In the genomic region with DNA sequence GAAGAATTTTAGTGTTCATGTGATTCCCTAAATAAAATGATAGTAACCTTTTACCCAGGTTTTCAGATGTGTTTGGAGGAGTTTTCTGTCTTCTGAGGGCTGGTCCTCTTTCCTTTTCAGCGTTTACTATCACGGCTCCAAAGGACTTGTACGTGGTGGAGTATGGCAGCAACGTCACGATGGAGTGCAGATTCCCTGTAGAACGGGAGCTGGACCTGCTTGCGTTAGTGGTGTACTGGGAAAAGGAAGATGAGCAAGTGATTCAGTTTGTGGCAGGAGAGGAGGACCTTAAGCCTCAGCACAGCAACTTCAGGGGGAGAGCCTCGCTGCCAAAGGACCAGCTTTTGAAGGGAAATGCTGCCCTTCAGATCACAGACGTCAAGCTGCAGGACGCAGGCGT, we compare ENCODE assay signal across 13 mouse cellular contexts. TPM values are rescaled to one million over a fixed set of nuclear protein-coding genes. Genes with fewer than 3 reads are reported as not detected.
DNase-seq lines count a peak whose midpoint lies in the region; ATAC-seq and TF ChIP-seq lines count a peak whose summit lies in the region.
"Had no signal": no experiment of that assay in that cellular context is flagged by ENCODE, and none has a peak within 500 bp of the region (broad histone marks: within the 10 kb centered on the region; RNA-seq: fewer than 3 reads in every experiment).

No protein-coding gene starts in this region.

- no peak for TF ChIP-seq CTCF in intestine, postnatal 0 days (IDR thresholded peaks at IDR 0.05; ENCODE audit: low read depth)
- TF ChIP-seq CTCF in cortical plate, adult 2 months (IDR thresholded peaks at IDR 0.05; ENCODE audit: extremely low read depth, insufficient read depth, low read length), result no peak
- TF ChIP-seq CTCF in forebrain, postnatal 0 days (IDR thresholded peaks at IDR 0.05; ENCODE audit: low read depth), result no peak

- H3K27me3 ChIP-seq in intestine, embryonic 14.5 days (replicated peaks; ENCODE audit: control insufficient read depth, insufficient read depth, low read length), result no peaks in the 10 kb centered on the region
- no peaks in the 10 kb centered on the region for H3K27me3 ChIP-seq in intestine, postnatal 0 days (replicated peaks; ENCODE audit: control insufficient read depth, insufficient read depth, low read length)
- no peaks in the 10 kb centered on the region for H3K27me3 ChIP-seq in forebrain, postnatal 0 days (ENCODE audit: insufficient read depth, low read length)
- no peaks in the 10 kb centered on the region for H3K27me3 ChIP-seq in midbrain, embryonic 14.5 days (ENCODE audit: control insufficient read depth, insufficient read depth, low read length)

- H3K27ac ChIP-seq in intestine, embryonic 14.5 days (ENCODE audit: low read depth), result no peak overlapping the region
- H3K27ac ChIP-seq in intestine, postnatal 0 days (ENCODE audit: low read depth, low read length), result no peak overlapping the region
- no peak overlapping the region for H3K27ac ChIP-seq in cortical plate, adult 2 months (ENCODE audit: insufficient read depth, low read length)
- H3K27ac ChIP-seq in forebrain, postnatal 0 days (ENCODE audit: low read depth, low read length), result no peak overlapping the region
- no peak overlapping the region for H3K27ac ChIP-seq in midbrain, embryonic 14.5 days (replicated peaks; ENCODE audit: low read depth, low read length)

- WGBS in intestine, embryonic 14.5 days, result 33% methylated on average over 11 of the region's 11 CpGs
- WGBS in intestine, postnatal 0 days, result 60% methylated on average over 11 of the region's 11 CpGs
- WGBS in forebrain, postnatal 0 days, result 37% methylated on average over 11 of the region's 11 CpGs
- 43% methylated on average over 11 of the region's 11 CpGs for WGBS in midbrain, embryonic 14.5 days

- TF ChIP-seq POLR2A in cortical plate, adult 2 months (IDR thresholded peaks at IDR 0.05; ENCODE audit: extremely low read depth, insufficient read depth, low read length), result no peak

- H3K9me3 ChIP-seq in intestine, embryonic 14.5 days (ENCODE audit: control insufficient read depth, low read length), result no peaks in the 10 kb centered on the region
- H3K9me3 ChIP-seq in intestine, postnatal 0 days (ENCODE audit: control insufficient read depth), result no peaks in the 10 kb centered on the region
- no peaks in the 10 kb centered on the region for H3K9me3 ChIP-seq in forebrain, postnatal 0 days (ENCODE audit: low read length)
- no peaks in the 10 kb centered on the region for H3K9me3 ChIP-seq in midbrain, embryonic 14.5 days (ENCODE audit: control insufficient read depth, low read length)

- H3K4me2 ChIP-seq in intestine, embryonic 14.5 days (ENCODE audit: low read length), result peak overlapping the region; percentile 23; the same call in 1 of the 2 replicates
- no peak overlapping the region; the same call in 1 of the 2 replicates for H3K4me2 ChIP-seq in intestine, postnatal 0 days (replicated peaks; ENCODE audit: low read depth)
- peak overlapping the region; percentile 37 for H3K4me2 ChIP-seq in forebrain, postnatal 0 days (ENCODE audit: low read depth)
- H3K4me2 ChIP-seq in midbrain, embryonic 14.5 days (ENCODE audit: low read length), result peak overlapping the region; percentile 44

- H3K36me3 ChIP-seq in intestine, embryonic 14.5 days (ENCODE audit: control insufficient read depth, insufficient read depth, low read length), result no peaks in the 10 kb centered on the region
- 0 out of 2 replicates have a peak, but pooled peaks cover 3% of the 10 kb centered on the region for H3K36me3 ChIP-seq in intestine, postnatal 0 days (ENCODE audit: control insufficient read depth, insufficient read depth)
- H3K36me3 ChIP-seq in forebrain, postnatal 0 days (ENCODE audit: insufficient read depth), result no peaks in the 10 kb centered on the region
- H3K36me3 ChIP-seq in midbrain, embryonic 14.5 days (ENCODE audit: control insufficient read depth, insufficient read depth, low read length), result no peaks in the 10 kb centered on the region

- 0 out of 2 replicates have a peak overlapping the region, but pooled peaks have one; percentile 11 for H3K4me3 ChIP-seq in intestine, embryonic 14.5 days (ENCODE audit: low read depth, low read length)
- H3K4me3 ChIP-seq in intestine, postnatal 0 days (ENCODE audit: low read depth, low read length), result no peak overlapping the region
- H3K4me3 ChIP-seq in cortical plate, adult 2 months (ENCODE audit: insufficient read depth, low read length), result peak overlapping the region; percentile 28
- peak overlapping the region; percentile 18 for H3K4me3 ChIP-seq in forebrain, postnatal 0 days (ENCODE audit: low read depth, low read length)
- H3K4me3 ChIP-seq in midbrain, embryonic 14.5 days (replicated peaks; ENCODE audit: low read depth, low read length), result 0 out of 2 replicates have a peak overlapping the region, but pooled peaks have one; percentile 10

- no peak for DNase-seq in intestine, embryonic 14.5 days (ENCODE audit: low spot score)
- peak; percentile 29 for DNase-seq in forebrain, postnatal 0 days
- no peak for DNase-seq in midbrain, embryonic 14.5 days
- no peak for DNase-seq in thymus, postnatal 36 days
- no peak for DNase-seq in retina, embryonic 14.5 days (ENCODE audit: low spot score)
- DNase-seq in cerebellum, adult 18-20 months, result no peak
- DNase-seq: kidney, postnatal 14 days; lung, adult 2 months; right cerebral cortex, adult 18-20 months; thymus, adult 2 months had no signal

- H3K9ac ChIP-seq in intestine, embryonic 14.5 days (ENCODE audit: low read length), result no peak overlapping the region
- H3K9ac ChIP-seq in intestine, postnatal 0 days (ENCODE audit: low read depth, low read length), result no peak overlapping the region
- H3K9ac ChIP-seq in forebrain, postnatal 0 days, result 0 out of 2 replicates have a peak overlapping the region, but pooled peaks have one; percentile 10
- peak overlapping the region; percentile 26; the same call in 1 of the 2 replicates for H3K9ac ChIP-seq in midbrain, embryonic 14.5 days (replicated peaks; ENCODE audit: low read length)

- H3K4me1 ChIP-seq in intestine, embryonic 14.5 days (replicated peaks; ENCODE audit: control insufficient read depth, insufficient read depth, low read length), result no peaks in the 10 kb centered on the region
- H3K4me1 ChIP-seq in intestine, postnatal 0 days (replicated peaks; ENCODE audit: control insufficient read depth, insufficient read depth, low read length), result peaks cover 5% of the 10 kb centered on the region; the same call in 1 of the 2 replicates
- no peaks in the 10 kb centered on the region; the same call in 1 of the 2 replicates for H3K4me1 ChIP-seq in cortical plate, adult 2 months (ENCODE audit: control insufficient read depth, insufficient read depth, low read length)
- 0 out of 2 replicates have a peak, but pooled peaks cover 13% of the 10 kb centered on the region for H3K4me1 ChIP-seq in forebrain, postnatal 0 days (ENCODE audit: insufficient read depth)
- no peaks in the 10 kb centered on the region for H3K4me1 ChIP-seq in midbrain, embryonic 14.5 days (ENCODE audit: control insufficient read depth, insufficient read depth, low read length)

- ATAC-seq in intestine, embryonic 14.5 days (replicated peaks; ENCODE audit: low FRiP score, low TSS enrichment, low read depth), result no peak
- no peak for ATAC-seq in intestine, postnatal 0 days
- ATAC-seq in forebrain, postnatal 0 days, result no peak
- ATAC-seq in midbrain, embryonic 14.5 days (ENCODE audit: low FRiP score, low TSS enrichment), result no peak

RNA-seq across cellular contexts. Expression of a gene that starts 6.2 kb away (rescaled TPM):
- polyA plus RNA-seq in intestine, embryonic 14.5 days (2014; fragmentation: Nextera tagmentation; extraction: Ambion mirVana), result 0.47 and 0.97 TPM in 2 replicates
- 0.30 TPM in 2 replicates for polyA plus RNA-seq in intestine, postnatal 0 days (2015; fragmentation: Nextera tagmentation; extraction: Ambion mirVana)
- 1.5 and 1.9 TPM in 2 replicates for polyA plus RNA-seq in cortical plate, adult 2 months (2012; rRNA removed)
- 1.2 and 2.0 TPM in 2 replicates for total RNA-seq in forebrain, postnatal 0 days (2014; rRNA removed)
- 0.42 and 0.79 TPM in 2 replicates for polyA plus RNA-seq in forebrain, postnatal 0 days (2015; fragmentation: Nextera tagmentation; extraction: Ambion mirVana)
- polyA plus RNA-seq in midbrain, embryonic 14.5 days (2014; fragmentation: Nextera tagmentation; extraction: Ambion mirVana), result 0.36 and 0.66 TPM in 2 replicates

RNA-seq across cellular contexts. Expression of a gene that starts 6.2 kb away (rescaled TPM):
- 126 and 128 TPM in 2 replicates for polyA plus RNA-seq in intestine, embryonic 14.5 days (2014; fragmentation: Nextera tagmentation; extraction: Ambion mirVana)
- polyA plus RNA-seq in intestine, postnatal 0 days (2015; fragmentation: Nextera tagmentation; extraction: Ambion mirVana), result 147 TPM in 2 replicates
- polyA plus RNA-seq in cortical plate, adult 2 months (2012; rRNA removed), result 37.8 and 38.2 TPM in 2 replicates
- total RNA-seq in forebrain, postnatal 0 days (2014; rRNA removed), result 45.5 and 57.6 TPM in 2 replicates
- polyA plus RNA-seq in forebrain, postnatal 0 days (2015; fragmentation: Nextera tagmentation; extraction: Ambion mirVana), result 85.6 and 105 TPM in 2 replicates
- polyA plus RNA-seq in midbrain, embryonic 14.5 days (2014; fragmentation: Nextera tagmentation; extraction: Ambion mirVana), result 97.2 and 102 TPM in 2 replicates

RNA-seq across cellular contexts. Expression of a gene that starts 37.3 kb away (rescaled TPM):
- not detected in 2 replicates for polyA plus RNA-seq in intestine, embryonic 14.5 days (2014; fragmentation: Nextera tagmentation; extraction: Ambion mirVana)
- polyA plus RNA-seq in intestine, postnatal 0 days (2015; fragmentation: Nextera tagmentation; extraction: Ambion mirVana), result 0.17 TPM in 1 of 2 replicates, not detected in the other
- polyA plus RNA-seq in cortical plate, adult 2 months (2012; rRNA removed), result 0.08 TPM in 1 of 2 replicates, not detected in the other
- 0.15 and 0.19 TPM in 2 replicates for total RNA-seq in forebrain, postnatal 0 days (2014; rRNA removed)
- not detected in 2 replicates for polyA plus RNA-seq in forebrain, postnatal 0 days (2015; fragmentation: Nextera tagmentation; extraction: Ambion mirVana)
- polyA plus RNA-seq in midbrain, embryonic 14.5 days (2014; fragmentation: Nextera tagmentation; extraction: Ambion mirVana), result 0.12 TPM in 1 of 2 replicates, not detected in the other
- total RNA-seq: ES-E14 had no signal

RNA-seq across cellular contexts. Expression of a gene that starts 39.0 kb away (rescaled TPM):
- 0.51 and 0.53 TPM in 2 replicates for polyA plus RNA-seq in intestine, embryonic 14.5 days (2014; fragmentation: Nextera tagmentation; extraction: Ambion mirVana)
- not detected in 2 replicates for polyA plus RNA-seq in intestine, postnatal 0 days (2015; fragmentation: Nextera tagmentation; extraction: Ambion mirVana)
- polyA plus RNA-seq in cortical plate, adult 2 months (2012; rRNA removed), result 0.51 and 1.0 TPM in 2 replicates
- total RNA-seq in forebrain, postnatal 0 days (2014; rRNA removed), result 7.2 and 14.3 TPM in 2 replicates
- polyA plus RNA-seq in forebrain, postnatal 0 days (2015; fragmentation: Nextera tagmentation; extraction: Ambion mirVana), result 7.1 and 9.1 TPM in 2 replicates
- 2.7 and 3.3 TPM in 2 replicates for polyA plus RNA-seq in midbrain, embryonic 14.5 days (2014; fragmentation: Nextera tagmentation; extraction: Ambion mirVana)
- polyA plus RNA-seq: lung, adult 2 months had no signal

RNA-seq across cellular contexts. Expression of a gene that starts 48.3 kb away (rescaled TPM):
- 7.9 and 8.4 TPM in 2 replicates for polyA plus RNA-seq in intestine, embryonic 14.5 days (2014; fragmentation: Nextera tagmentation; extraction: Ambion mirVana)
- polyA plus RNA-seq in intestine, postnatal 0 days (2015; fragmentation: Nextera tagmentation; extraction: Ambion mirVana), result 48.4 and 50.0 TPM in 2 replicates
- 0.53 and 0.54 TPM in 2 replicates for polyA plus RNA-seq in cortical plate, adult 2 months (2012; rRNA removed)
- 0.48 and 0.54 TPM in 2 replicates for total RNA-seq in forebrain, postnatal 0 days (2014; rRNA removed)
- 2.0 and 2.2 TPM in 2 replicates for polyA plus RNA-seq in forebrain, postnatal 0 days (2015; fragmentation: Nextera tagmentation; extraction: Ambion mirVana)
- polyA plus RNA-seq in midbrain, embryonic 14.5 days (2014; fragmentation: Nextera tagmentation; extraction: Ambion mirVana), result 0.77 and 1.9 TPM in 2 replicates

Comparison
In these comparisons a context has a peak if more than half of its experiments do, and no peak if none do; other contexts are left out.
1. H3K9ac ChIP-seq: peak in forebrain, postnatal 0 days (single experiment) and midbrain, embryonic 14.5 days (single experiment); none in intestine, embryonic 14.5 days (single experiment) and intestine, postnatal 0 days (single experiment).